Mouse (Mus musculus): ENCODE data around the gene Dok3. TPM values are rescaled to one million over a fixed set of nuclear protein-coding genes. Genes with fewer than 3 reads are reported as not detected.

The Dok3 gene
- polyA plus RNA-seq, 1 experiment from 2014 or later = 3.4 TPM

DNA sequence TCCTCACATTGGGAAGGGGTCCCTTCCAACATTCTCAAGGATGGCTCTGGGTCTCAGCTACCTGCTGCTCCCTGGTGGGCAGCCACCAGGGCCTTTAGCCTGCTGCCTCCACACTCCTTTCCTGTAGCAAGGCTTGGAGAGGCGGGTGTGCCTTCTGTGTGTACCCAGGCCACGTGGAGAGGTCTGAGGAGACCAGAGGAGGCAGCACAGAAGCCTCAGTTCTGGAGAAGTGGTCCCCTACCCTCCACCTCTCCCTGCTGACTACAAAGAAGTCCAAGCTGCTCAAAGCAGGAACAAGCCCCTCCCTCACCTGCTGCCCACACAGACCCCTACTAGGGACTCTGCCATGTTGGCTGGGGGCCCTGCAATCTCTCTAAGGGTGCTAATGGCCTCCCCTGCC lies 34.8 kb downstream of the Dok3 start:
- Histone ChIP-seq H3K4me3 (replicated peaks; ENCODE audit: low read depth, low read length) (no peak overlapping the region), H3K4me1 (ENCODE audit: control insufficient read depth, insufficient read depth, low read length) (peaks cover 28% of the 10 kb centered on the region), H3K27me3 (ENCODE audit: control insufficient read depth, insufficient read depth, low read length) (no peaks in the 10 kb centered on the region), H3K36me3 (ENCODE audit: control insufficient read depth, insufficient read depth, low read length) (peaks cover 13% of the 10 kb centered on the region), H3K4me2 (ENCODE audit: low read length) (no peak overlapping the region), H3K9ac (replicated peaks; ENCODE audit: low read length) (no peak overlapping the region), H3K27ac (replicated peaks; ENCODE audit: low read depth, low read length) (no peak overlapping the region), H3K9me3 (ENCODE audit: control insufficient read depth, low read length) (no peaks in the 10 kb centered on the region)
- WGBS = 27% methylated on average over 2 of the region's 2 CpGs
- ATAC-seq (ENCODE audit: low FRiP score, low TSS enrichment) (no peak; the same call in 1 of the 2 replicates), DNase-seq (no peak)

DNA sequence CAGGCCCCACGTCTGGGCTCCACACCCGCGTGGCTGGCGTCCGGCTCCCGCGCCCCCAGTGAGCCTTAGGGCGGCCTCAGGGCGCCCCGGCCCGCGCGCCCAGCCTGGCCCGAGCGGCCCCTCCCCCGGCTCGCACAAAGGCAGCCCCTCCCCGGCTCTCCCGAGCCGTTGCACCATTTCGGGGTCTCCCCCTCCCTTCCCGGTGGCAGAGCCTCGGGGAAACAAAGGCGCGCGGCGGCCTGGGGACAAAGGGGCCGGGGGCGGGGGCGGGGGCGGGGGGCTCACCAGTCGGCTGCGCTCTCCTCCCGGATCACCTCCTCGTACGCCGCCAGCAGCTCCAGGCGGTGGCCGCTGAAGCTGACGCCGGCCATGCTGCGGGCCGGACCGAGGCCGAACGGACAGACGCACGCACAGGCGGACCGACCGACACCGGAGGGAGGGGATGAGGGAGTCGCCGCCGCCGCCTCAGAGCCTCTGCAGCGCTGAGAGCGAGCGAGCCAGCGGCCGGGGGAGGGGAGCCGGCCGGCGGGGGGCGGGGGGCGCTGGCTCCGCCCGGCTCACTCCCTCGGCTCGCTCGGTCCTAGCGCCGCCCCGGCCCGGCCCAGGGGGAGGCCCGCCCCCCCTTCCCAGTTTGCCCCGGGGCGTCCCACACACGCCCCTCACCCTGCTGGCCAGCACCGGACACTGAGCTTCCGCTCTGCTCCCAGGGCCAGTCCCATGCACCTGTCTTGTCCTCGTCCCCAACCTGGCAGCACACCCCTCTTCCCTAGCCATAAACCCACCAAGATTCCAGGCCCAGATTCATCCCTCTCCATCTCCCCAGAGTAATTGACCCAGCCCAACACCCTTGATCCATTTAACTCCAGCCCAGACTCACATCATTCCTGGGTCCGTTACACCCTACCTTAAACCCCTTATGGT lies 41.3 kb downstream of the Dok3 start, which contains the start of gene Dbn1:
TSS of gene Dbn1 (minus strand) at position 534 of the 921 bp plus-strand sequence.
- H3K4me2 ChIP-seq (ENCODE audit: low read length) = peak within 1 kb of the TSS; percentile 100
- DNase-seq (peak; percentile 92), ATAC-seq (ENCODE audit: low FRiP score, low TSS enrichment) (peak; percentile 80)
- peaks cover 38% of the 10 kb centered on the region for H3K4me1 ChIP-seq (ENCODE audit: control insufficient read depth, insufficient read depth, low read length)
- H3K36me3 ChIP-seq (ENCODE audit: control insufficient read depth, insufficient read depth, low read length) = peaks cover 14% of the 10 kb centered on the region
- WGBS = under 1% methylated on average over 65 of the region's 83 CpGs
- no peaks in the 10 kb centered on the region for H3K9me3 ChIP-seq (ENCODE audit: control insufficient read depth, low read length)
- peak within 1 kb of the TSS; percentile 100 for H3K27ac ChIP-seq (replicated peaks; ENCODE audit: low read depth, low read length)
- no peaks in the 10 kb centered on the region for H3K27me3 ChIP-seq (ENCODE audit: control insufficient read depth, insufficient read depth, low read length)
- peak within 1 kb of the TSS; percentile 100 for H3K9ac ChIP-seq (replicated peaks; ENCODE audit: low read length)
- peak within 1 kb of the TSS; percentile 100 for H3K4me3 ChIP-seq (replicated peaks; ENCODE audit: low read depth, low read length)

DNA sequence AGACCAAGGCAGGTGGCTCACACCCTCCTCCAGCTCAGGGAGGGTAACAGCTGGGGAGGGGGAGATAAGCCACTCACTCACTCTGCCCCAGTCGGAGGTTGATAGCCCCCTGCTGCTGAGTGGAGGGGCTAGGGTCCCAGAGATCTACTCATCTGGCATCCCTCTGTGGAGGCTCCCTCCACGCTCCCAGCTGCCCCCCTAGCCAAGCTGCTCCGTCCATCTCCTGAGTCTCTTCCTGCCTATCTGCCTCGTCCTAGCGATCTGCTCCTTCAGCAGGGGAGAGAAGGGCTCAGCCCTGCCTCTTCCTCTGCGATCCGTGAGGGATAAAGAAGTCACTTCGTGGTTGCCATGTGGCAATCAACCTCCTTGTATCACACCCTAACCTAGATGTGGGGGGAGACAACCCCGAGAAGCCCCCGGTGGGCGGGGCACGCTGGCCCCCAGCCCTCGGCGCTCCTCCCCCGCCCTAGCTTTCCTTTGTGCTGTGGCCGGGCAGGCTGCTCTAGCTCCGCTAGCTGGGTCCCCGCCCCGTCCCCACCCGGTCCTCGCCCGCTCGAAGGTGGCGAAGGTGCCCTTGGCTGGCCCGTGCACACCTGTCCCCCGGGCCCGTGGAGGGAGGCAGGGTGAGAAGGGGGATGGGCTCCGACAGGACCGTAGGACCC lies 42.0 kb downstream of the Dok3 start:
- Histone ChIP-seq H3K4me3 (replicated peaks; ENCODE audit: low read depth, low read length) (peak overlapping the region; percentile 100), H3K4me1 (ENCODE audit: control insufficient read depth, insufficient read depth, low read length) (peaks cover 44% of the 10 kb centered on the region), H3K27me3 (ENCODE audit: control insufficient read depth, insufficient read depth, low read length) (no peaks in the 10 kb centered on the region), H3K27ac (replicated peaks; ENCODE audit: low read depth, low read length) (peak overlapping the region; percentile 100), H3K4me2 (ENCODE audit: low read length) (peak overlapping the region; percentile 100), H3K9ac (replicated peaks; ENCODE audit: low read length) (peak overlapping the region; percentile 100), H3K9me3 (ENCODE audit: control insufficient read depth, low read length) (no peaks in the 10 kb centered on the region), H3K36me3 (ENCODE audit: control insufficient read depth, insufficient read depth, low read length) (peaks cover 22% of the 10 kb centered on the region)
- DNase-seq (peak; percentile 83), ATAC-seq (ENCODE audit: low FRiP score, low TSS enrichment) (peak; percentile 48)
- 0% methylated on average over 29 of the region's 29 CpGs for whole genome bisulfite sequencing

DNA sequence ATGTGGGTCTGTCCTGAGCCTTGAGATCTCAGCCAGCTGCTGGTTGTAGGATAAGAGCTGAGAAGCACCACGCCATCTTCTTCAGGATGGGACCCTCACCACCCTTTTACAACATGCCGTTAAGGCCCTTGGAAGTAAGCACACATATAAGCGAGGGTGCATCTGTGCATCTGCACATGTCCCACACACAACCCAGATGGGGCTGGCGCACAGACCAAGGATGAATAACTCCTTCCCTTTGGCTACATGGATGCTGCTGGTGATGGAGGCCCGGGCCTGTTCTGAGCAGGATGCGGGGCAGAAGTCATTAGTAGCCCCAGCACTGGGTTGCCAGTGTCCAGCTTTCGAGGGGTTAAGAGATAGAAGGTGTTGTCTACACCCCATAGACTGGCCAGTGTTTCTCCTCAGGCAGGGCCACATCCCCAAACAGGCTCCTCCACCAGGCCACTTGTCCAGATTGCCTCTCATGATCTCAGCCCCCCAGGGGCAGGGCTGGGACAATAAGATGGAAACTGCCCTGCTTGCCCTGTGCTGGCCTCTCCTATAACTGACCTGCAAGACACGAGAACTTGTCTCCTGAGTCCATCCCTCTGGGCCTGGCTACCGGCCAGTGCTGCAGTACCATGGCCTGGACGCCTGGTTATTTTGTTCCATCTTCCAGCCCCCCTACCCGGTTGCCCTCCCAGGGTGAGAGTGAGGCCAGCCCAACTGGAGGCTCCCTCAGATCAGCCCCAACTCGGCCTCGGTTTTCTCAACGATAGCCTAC lies 42.9 kb downstream of the Dok3 start:
- WGBS = 29% methylated on average over 14 of the region's 14 CpGs
- H3K9ac ChIP-seq (replicated peaks; ENCODE audit: low read length) = peak overlapping the region; percentile 100
- peak; percentile 59 for DNase-seq
- no peaks in the 10 kb centered on the region for H3K9me3 ChIP-seq (ENCODE audit: control insufficient read depth, low read length)
- ATAC-seq (ENCODE audit: low FRiP score, low TSS enrichment) = no peak
- H3K4me2 ChIP-seq (ENCODE audit: low read length) = peak overlapping the region; percentile 100
- H3K4me3 ChIP-seq (replicated peaks; ENCODE audit: low read depth, low read length) = peak overlapping the region; percentile 100
- no peaks in the 10 kb centered on the region for H3K27me3 ChIP-seq (ENCODE audit: control insufficient read depth, insufficient read depth, low read length)
- H3K27ac ChIP-seq (replicated peaks; ENCODE audit: low read depth, low read length) = peak overlapping the region; percentile 100
- H3K4me1 ChIP-seq (ENCODE audit: control insufficient read depth, insufficient read depth, low read length) = peaks cover 44% of the 10 kb centered on the region
- H3K36me3 ChIP-seq (ENCODE audit: control insufficient read depth, insufficient read depth, low read length) = peaks cover 30% of the 10 kb centered on the region

DNA sequence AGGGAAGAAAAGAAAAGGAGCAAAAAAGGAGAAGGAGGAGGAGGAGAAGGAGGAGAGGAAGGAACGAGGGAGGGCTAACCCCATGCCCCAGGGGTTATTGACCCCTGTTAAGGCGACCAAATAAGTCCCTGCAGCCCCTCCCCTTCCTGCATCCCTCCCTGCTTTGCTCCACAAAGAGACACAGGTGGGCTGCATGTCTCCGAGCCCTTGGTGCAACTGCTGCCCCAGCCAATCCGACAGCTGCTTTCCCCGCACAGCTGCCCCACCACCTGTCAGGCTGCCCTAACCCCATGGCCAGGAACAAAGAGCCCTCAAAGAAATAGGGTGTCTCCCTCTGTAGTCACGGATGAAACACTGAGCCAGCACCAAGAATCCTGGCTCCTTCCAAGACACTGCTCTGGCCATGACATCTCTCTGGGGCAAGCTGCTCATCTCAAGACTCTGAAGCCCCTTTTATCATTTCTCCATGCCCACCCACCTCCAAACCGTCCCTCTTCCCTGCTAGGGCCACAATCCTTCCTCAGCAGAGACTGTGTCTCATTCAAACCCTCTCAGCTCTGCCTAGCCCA lies 44.5 kb downstream of the Dok3 start:
- WGBS = 6% methylated on average over 7 of the region's 7 CpGs
- H3K27me3 ChIP-seq (ENCODE audit: control insufficient read depth, insufficient read depth, low read length) = no peaks in the 10 kb centered on the region
- ATAC-seq (ENCODE audit: low FRiP score, low TSS enrichment) (no peak), DNase-seq (no peak)
- H3K4me1 ChIP-seq (ENCODE audit: control insufficient read depth, insufficient read depth, low read length) = peaks cover 44% of the 10 kb centered on the region
- no peaks in the 10 kb centered on the region for H3K9me3 ChIP-seq (ENCODE audit: control insufficient read depth, low read length)
- H3K36me3 ChIP-seq (ENCODE audit: control insufficient read depth, insufficient read depth, low read length) = peaks cover 46% of the 10 kb centered on the region
- H3K27ac ChIP-seq (replicated peaks; ENCODE audit: low read depth, low read length) = peak overlapping the region; percentile 100
- peak overlapping the region; percentile 100 for H3K9ac ChIP-seq (replicated peaks; ENCODE audit: low read length)
- peak overlapping the region; percentile 100 for H3K4me2 ChIP-seq (ENCODE audit: low read length)
- peak overlapping the region; percentile 100 for H3K4me3 ChIP-seq (replicated peaks; ENCODE audit: low read depth, low read length)

DNA sequence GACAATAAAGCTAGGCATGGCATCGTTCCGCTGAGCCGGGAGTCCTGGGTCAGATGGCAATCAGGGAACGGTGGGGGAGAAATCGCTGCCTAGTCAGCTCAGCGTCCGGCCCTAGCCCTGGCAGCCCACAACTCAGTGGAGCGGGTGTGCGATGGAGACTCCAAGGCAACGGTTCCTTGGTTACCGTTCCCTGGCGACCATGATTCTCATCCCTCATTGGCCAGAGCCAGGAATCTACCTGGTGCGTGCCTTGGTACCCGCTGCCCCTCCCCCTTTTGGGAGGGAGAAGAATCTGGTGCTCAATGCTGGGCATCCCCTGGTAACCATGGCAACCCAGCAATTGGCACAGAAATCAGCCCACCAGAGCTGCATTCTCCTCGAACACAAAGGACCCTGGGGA lies 45.5 kb downstream of the Dok3 start:
- Histone ChIP-seq H3K36me3 (ENCODE audit: control insufficient read depth, insufficient read depth, low read length) (peaks cover 56% of the 10 kb centered on the region), H3K9me3 (ENCODE audit: control insufficient read depth, low read length) (no peaks in the 10 kb centered on the region), H3K4me3 (replicated peaks; ENCODE audit: low read depth, low read length) (peak overlapping the region; percentile 100), H3K9ac (replicated peaks; ENCODE audit: low read length) (peak overlapping the region; percentile 100), H3K27me3 (ENCODE audit: control insufficient read depth, insufficient read depth, low read length) (no peaks in the 10 kb centered on the region), H3K4me1 (ENCODE audit: control insufficient read depth, insufficient read depth, low read length) (peaks cover 44% of the 10 kb centered on the region), H3K27ac (replicated peaks; ENCODE audit: low read depth, low read length) (peak overlapping the region; percentile 100), H3K4me2 (ENCODE audit: low read length) (peak overlapping the region; percentile 100)
- DNase-seq = peak; percentile 98
- WGBS = 1% methylated on average over 15 of the region's 15 CpGs
- ATAC-seq (ENCODE audit: low FRiP score, low TSS enrichment) = peak; percentile 74

DNA sequence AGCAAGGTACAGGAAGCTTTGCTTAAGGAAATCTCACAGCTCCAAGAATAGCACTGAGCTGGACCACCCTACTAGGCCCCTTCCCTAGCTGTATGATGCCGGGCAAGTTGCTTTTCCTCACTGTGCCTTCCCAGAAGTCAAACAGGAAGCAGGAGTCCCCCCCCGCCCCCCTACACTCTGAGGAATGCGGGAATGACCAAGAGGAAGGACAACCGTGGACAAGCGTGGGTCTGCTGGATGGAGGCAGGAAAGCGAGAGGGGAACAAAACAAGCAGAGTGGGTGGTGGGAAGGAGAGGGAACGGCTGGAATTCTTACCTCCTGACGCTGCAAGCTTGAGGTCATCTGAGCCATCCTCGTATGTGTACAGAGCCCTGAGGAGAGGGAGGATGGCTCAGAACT lies 46.0 kb downstream of the Dok3 start:
- H3K4me1 ChIP-seq (ENCODE audit: control insufficient read depth, insufficient read depth, low read length) = peaks cover 39% of the 10 kb centered on the region
- WGBS = 48% methylated on average over 9 of the region's 9 CpGs
- peaks cover 61% of the 10 kb centered on the region for H3K36me3 ChIP-seq (ENCODE audit: control insufficient read depth, insufficient read depth, low read length)

DNA sequence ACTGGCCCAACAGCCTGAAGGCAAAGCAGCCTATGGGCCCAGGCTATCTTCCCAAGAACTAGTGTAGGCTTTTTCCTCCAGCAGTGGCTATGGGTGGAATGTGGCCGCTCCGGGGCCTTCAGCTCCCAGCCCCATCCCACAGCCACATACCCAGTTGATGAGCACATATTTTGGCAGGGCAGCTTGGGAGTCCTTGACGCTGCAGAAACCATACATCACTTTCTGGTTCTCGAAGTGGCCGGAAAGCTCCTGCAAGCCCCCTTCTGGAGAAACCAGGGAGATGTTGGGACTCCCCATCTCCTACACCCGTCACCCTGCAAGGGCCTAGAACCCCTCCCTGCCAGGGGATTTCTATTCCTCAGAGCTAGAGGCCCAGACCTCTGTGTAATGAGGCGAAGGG lies 46.6 kb downstream of the Dok3 start:
- peak overlapping the region; percentile 100 for H3K4me2 ChIP-seq (ENCODE audit: low read length)
- DNase-seq (no peak), ATAC-seq (ENCODE audit: low FRiP score, low TSS enrichment) (no peak)
- no peak overlapping the region for H3K9ac ChIP-seq (replicated peaks; ENCODE audit: low read length)
- H3K4me3 ChIP-seq (replicated peaks; ENCODE audit: low read depth, low read length) = no peak overlapping the region
- peaks cover 38% of the 10 kb centered on the region for H3K4me1 ChIP-seq (ENCODE audit: control insufficient read depth, insufficient read depth, low read length)
- H3K36me3 ChIP-seq (ENCODE audit: control insufficient read depth, insufficient read depth, low read length) = peaks cover 66% of the 10 kb centered on the region
- no peaks in the 10 kb centered on the region for H3K9me3 ChIP-seq (ENCODE audit: control insufficient read depth, low read length)
- H3K27me3 ChIP-seq (ENCODE audit: control insufficient read depth, insufficient read depth, low read length) = no peaks in the 10 kb centered on the region
- H3K27ac ChIP-seq (replicated peaks; ENCODE audit: low read depth, low read length) = no peak overlapping the region; the same call in 1 of the 2 replicates
- WGBS = 83% methylated on average over 7 of the region's 7 CpGs

More for the DNA sequence above, 46.0 kb downstream of the Dok3 start:
- peak overlapping the region; percentile 100 for H3K4me2 ChIP-seq (ENCODE audit: low read length)
- no peaks in the 10 kb centered on the region for H3K9me3 ChIP-seq (ENCODE audit: control insufficient read depth, low read length)
- H3K9ac ChIP-seq (replicated peaks; ENCODE audit: low read length) = peak overlapping the region; percentile 48; the same call in 1 of the 2 replicates
- DNase-seq = no peak
- H3K4me3 ChIP-seq (replicated peaks; ENCODE audit: low read depth, low read length) = peak overlapping the region; percentile 100
- no peak for ATAC-seq (ENCODE audit: low FRiP score, low TSS enrichment)
- peak overlapping the region; percentile 84 for H3K27ac ChIP-seq (replicated peaks; ENCODE audit: low read depth, low read length)
- H3K27me3 ChIP-seq (ENCODE audit: control insufficient read depth, insufficient read depth, low read length) = no peaks in the 10 kb centered on the region
